Mouse (Mus musculus): Measurements from ENCODE around the gene Dpp4. TPM values are rescaled to one million over a fixed set of nuclear protein-coding genes. Genes with fewer than 3 reads are reported as not detected.

The Dpp4 gene
- polyA plus RNA-seq, 1 experiment from 2014 or later = 11.1 TPM

- no peaks in the 10 kb centered on the region for H3K4me1 ChIP-seq
- WGBS = 84% methylated on average over 5 of the region's 5 CpGs
- no peaks in the 10 kb centered on the region for H3K36me3 ChIP-seq
- ATAC-seq (ENCODE audit: insufficient number of reproducible peaks, low FRiP score, low TSS enrichment, low read depth) = no peak
- H3K9me3 ChIP-seq (replicated peaks) = no peaks in the 10 kb centered on the region
- H3K4me2 ChIP-seq (replicated peaks) = no peak overlapping the region
- no peak overlapping the region for H3K27ac ChIP-seq (replicated peaks)
- no peaks in the 10 kb centered on the region for H3K27me3 ChIP-seq
- no peak overlapping the region for H3K9ac ChIP-seq
- no peak overlapping the region for H3K4me3 ChIP-seq (replicated peaks)
These were observed 8.4 kb downstream of the Dpp4 start for GRCm38 (mm10) chr2:62403556-62404135.

GRCm38 (mm10) chr2:62401011-62401410 is 11.0 kb downstream of the Dpp4 start:
- H3K27me3 ChIP-seq = no peaks in the 10 kb centered on the region
- no peaks in the 10 kb centered on the region for H3K9me3 ChIP-seq (replicated peaks)
- WGBS = 72% methylated on average over 6 of the region's 6 CpGs
- H3K9ac ChIP-seq = no peak overlapping the region
- no peak for ATAC-seq (ENCODE audit: insufficient number of reproducible peaks, low FRiP score, low TSS enrichment, low read depth)
- no peak overlapping the region for H3K4me2 ChIP-seq (replicated peaks)
- H3K4me3 ChIP-seq (replicated peaks) = no peak overlapping the region
- H3K36me3 ChIP-seq = no peaks in the 10 kb centered on the region
- H3K27ac ChIP-seq (replicated peaks) = no peak overlapping the region
- no peaks in the 10 kb centered on the region for H3K4me1 ChIP-seq

GRCm38 (mm10) chr2:62399832-62400231 is 12.2 kb downstream of the Dpp4 start:
- no peak for ATAC-seq (ENCODE audit: insufficient number of reproducible peaks, low FRiP score, low TSS enrichment, low read depth)
- no peak overlapping the region for H3K27ac ChIP-seq (replicated peaks)

GRCm38 (mm10) chr2:62399361-62399760 is 12.7 kb downstream of the Dpp4 start:
- 47% methylated on average over 8 of the region's 8 CpGs for WGBS
- Histone ChIP-seq H3K4me2 (replicated peaks) (no peak overlapping the region), H3K4me3 (replicated peaks) (no peak overlapping the region), H3K27me3 (no peaks in the 10 kb centered on the region), H3K9ac (no peak overlapping the region), H3K4me1 (no peaks in the 10 kb centered on the region), H3K27ac (replicated peaks) (no peak overlapping the region), H3K36me3 (no peaks in the 10 kb centered on the region), H3K9me3 (replicated peaks) (no peaks in the 10 kb centered on the region)
- ATAC-seq (ENCODE audit: insufficient number of reproducible peaks, low FRiP score, low TSS enrichment, low read depth) = no peak

More at GRCm38 (mm10) chr2:62399832-62400231, 12.2 kb downstream of the Dpp4 start:
- no peaks in the 10 kb centered on the region for H3K36me3 ChIP-seq
- no peak overlapping the region for H3K4me3 ChIP-seq (replicated peaks)
- no peaks in the 10 kb centered on the region for H3K4me1 ChIP-seq
- 86% methylated on average over 2 of the region's 2 CpGs for WGBS
- H3K9me3 ChIP-seq (replicated peaks) = no peaks in the 10 kb centered on the region
- H3K27me3 ChIP-seq = no peaks in the 10 kb centered on the region
- no peak overlapping the region for H3K4me2 ChIP-seq (replicated peaks)
- H3K9ac ChIP-seq = no peak overlapping the region

- no peaks in the 10 kb centered on the region for H3K9me3 ChIP-seq (replicated peaks)
- no peak overlapping the region for H3K9ac ChIP-seq
- H3K36me3 ChIP-seq = no peaks in the 10 kb centered on the region
- WGBS = 67% methylated on average over 2 of the region's 2 CpGs
- H3K4me1 ChIP-seq = no peaks in the 10 kb centered on the region
- H3K27ac ChIP-seq (replicated peaks) = no peak overlapping the region; the same call in 1 of the 2 replicates
- no peak overlapping the region for H3K4me3 ChIP-seq (replicated peaks)
- no peak overlapping the region for H3K4me2 ChIP-seq (replicated peaks)
- no peaks in the 10 kb centered on the region for H3K27me3 ChIP-seq
- ATAC-seq (ENCODE audit: insufficient number of reproducible peaks, low FRiP score, low TSS enrichment, low read depth) = no peak
These were observed 13.7 kb downstream of the Dpp4 start for GRCm38 (mm10) chr2:62398115-62398875.

- H3K27me3 ChIP-seq = no peaks in the 10 kb centered on the region
- H3K36me3 ChIP-seq = no peaks in the 10 kb centered on the region
- no peaks in the 10 kb centered on the region for H3K4me1 ChIP-seq
- H3K27ac ChIP-seq (replicated peaks) = no peak overlapping the region
- no peak for ATAC-seq (ENCODE audit: insufficient number of reproducible peaks, low FRiP score, low TSS enrichment, low read depth)
- H3K4me3 ChIP-seq (replicated peaks) = no peak overlapping the region
- H3K9me3 ChIP-seq (replicated peaks) = no peaks in the 10 kb centered on the region
- H3K9ac ChIP-seq = no peak overlapping the region
- H3K4me2 ChIP-seq (replicated peaks) = no peak overlapping the region
- 60% methylated on average over 4 of the region's 4 CpGs for WGBS
These were observed 14.4 kb downstream of the Dpp4 start for GRCm38 (mm10) chr2:62397661-62398060.

GRCm38 (mm10) chr2:62396799-62397198 is 15.2 kb downstream of the Dpp4 start:
- Histone ChIP-seq H3K9ac (no peak overlapping the region), H3K4me3 (replicated peaks) (no peak overlapping the region), H3K4me2 (replicated peaks) (no peak overlapping the region), H3K4me1 (0 out of 2 replicates have a peak, but pooled peaks cover 3% of the 10 kb centered on the region), H3K27me3 (no peaks in the 10 kb centered on the region), H3K9me3 (replicated peaks) (no peaks in the 10 kb centered on the region), H3K36me3 (no peaks in the 10 kb centered on the region), H3K27ac (replicated peaks) (no peak overlapping the region)
- ATAC-seq (ENCODE audit: insufficient number of reproducible peaks, low FRiP score, low TSS enrichment, low read depth) = no peak
- 64% methylated on average over 1 of the region's 1 CpGs for WGBS

- no peak overlapping the region for H3K4me2 ChIP-seq (replicated peaks)
- no peak overlapping the region for H3K9ac ChIP-seq
- no peak overlapping the region for H3K4me3 ChIP-seq (replicated peaks)
- H3K27me3 ChIP-seq = no peaks in the 10 kb centered on the region
- H3K27ac ChIP-seq (replicated peaks) = no peak overlapping the region
- WGBS = 87% methylated on average over 3 of the region's 3 CpGs
- 0 out of 2 replicates have a peak, but pooled peaks cover 3% of the 10 kb centered on the region for H3K4me1 ChIP-seq
- H3K36me3 ChIP-seq = no peaks in the 10 kb centered on the region
- no peaks in the 10 kb centered on the region for H3K9me3 ChIP-seq (replicated peaks)
- no peak for ATAC-seq (ENCODE audit: insufficient number of reproducible peaks, low FRiP score, low TSS enrichment, low read depth)
These were observed 17.2 kb downstream of the Dpp4 start for GRCm38 (mm10) chr2:62394800-62395199.

- Histone ChIP-seq H3K36me3 (no peaks in the 10 kb centered on the region), H3K4me3 (replicated peaks) (no peak overlapping the region), H3K9ac (no peak overlapping the region), H3K9me3 (replicated peaks) (no peaks in the 10 kb centered on the region), H3K27ac (replicated peaks) (no peak overlapping the region), H3K4me2 (replicated peaks) (no peak overlapping the region), H3K27me3 (no peaks in the 10 kb centered on the region), H3K4me1 (0 out of 2 replicates have a peak, but pooled peaks cover 3% of the 10 kb centered on the region)
- no peak for ATAC-seq (ENCODE audit: insufficient number of reproducible peaks, low FRiP score, low TSS enrichment, low read depth)
- 62% methylated on average over 3 of the region's 3 CpGs for WGBS
These were observed 19.9 kb downstream of the Dpp4 start for GRCm38 (mm10) chr2:62392098-62392497.

GRCm38 (mm10) chr2:62390961-62391461 is 21.0 kb downstream of the Dpp4 start:
- Histone ChIP-seq H3K27me3 (no peaks in the 10 kb centered on the region), H3K9me3 (replicated peaks) (no peaks in the 10 kb centered on the region), H3K36me3 (no peaks in the 10 kb centered on the region), H3K4me3 (replicated peaks) (no peak overlapping the region), H3K9ac (no peak overlapping the region), H3K4me1 (0 out of 2 replicates have a peak, but pooled peaks cover 3% of the 10 kb centered on the region), H3K4me2 (replicated peaks) (no peak overlapping the region), H3K27ac (replicated peaks) (0 out of 2 replicates have a peak overlapping the region, but pooled peaks have one; percentile 25)
- WGBS = 66% methylated on average over 12 of the region's 12 CpGs
- no peak for ATAC-seq (ENCODE audit: insufficient number of reproducible peaks, low FRiP score, low TSS enrichment, low read depth)

GRCm38 (mm10) chr2:62390305-62390704 is 21.7 kb downstream of the Dpp4 start:
- Histone ChIP-seq H3K4me1 (0 out of 2 replicates have a peak, but pooled peaks cover 3% of the 10 kb centered on the region), H3K9me3 (replicated peaks) (no peaks in the 10 kb centered on the region), H3K36me3 (no peaks in the 10 kb centered on the region), H3K27ac (replicated peaks) (no peak overlapping the region), H3K27me3 (no peaks in the 10 kb centered on the region), H3K4me3 (replicated peaks) (no peak overlapping the region), H3K4me2 (replicated peaks) (no peak overlapping the region), H3K9ac (no peak overlapping the region)
- 66% methylated on average over 3 of the region's 3 CpGs for WGBS
- no peak for ATAC-seq (ENCODE audit: insufficient number of reproducible peaks, low FRiP score, low TSS enrichment, low read depth)
